Mouse (Mus musculus): ENCODE measurements around the gene Map3k5. TPM values are rescaled to one million over a fixed set of nuclear protein-coding genes. Genes with fewer than 3 reads are reported as not detected.

Gene Map3k5
- polyA plus RNA-seq, 1 experiment from 2014 or later = 1.4 TPM

GRCm38 (mm10) chr10:20158756-20159155 is 224.5 kb downstream of the Map3k5 start:
- 64% methylated on average over 4 of the region's 4 CpGs for WGBS
- no peaks in the 10 kb centered on the region for H3K4me1 ChIP-seq
- ATAC-seq (ENCODE audit: insufficient number of reproducible peaks, low FRiP score, low TSS enrichment, low read depth) = no peak

GRCm38 (mm10) chr10:20159308-20159707 is 225.0 kb downstream of the Map3k5 start:
- Histone ChIP-seq H3K4me2 (no peak overlapping the region), H3K27me3 (no peaks in the 10 kb centered on the region), H3K9ac (no peak overlapping the region), H3K36me3 (no peaks in the 10 kb centered on the region), H3K9me3 (no peaks in the 10 kb centered on the region), H3K4me3 (no peak overlapping the region), H3K4me1 (no peaks in the 10 kb centered on the region), H3K27ac (no peak overlapping the region)
- WGBS = 81% methylated on average over 5 of the region's 5 CpGs
- no peak for ATAC-seq (ENCODE audit: insufficient number of reproducible peaks, low FRiP score, low TSS enrichment, low read depth)

More at GRCm38 (mm10) chr10:20158756-20159155, 224.5 kb downstream of the Map3k5 start:
- H3K36me3 ChIP-seq = no peaks in the 10 kb centered on the region
- H3K27ac ChIP-seq = no peak overlapping the region
- no peak overlapping the region for H3K4me2 ChIP-seq
- no peaks in the 10 kb centered on the region for H3K27me3 ChIP-seq
- H3K9me3 ChIP-seq = no peaks in the 10 kb centered on the region
- H3K4me3 ChIP-seq = no peak overlapping the region
- H3K9ac ChIP-seq = no peak overlapping the region

GRCm38 (mm10) chr10:20160914-20161313 is 226.6 kb downstream of the Map3k5 start:
- Histone ChIP-seq H3K4me2 (no peak overlapping the region), H3K27me3 (no peaks in the 10 kb centered on the region), H3K4me3 (no peak overlapping the region), H3K36me3 (no peaks in the 10 kb centered on the region), H3K9me3 (no peaks in the 10 kb centered on the region), H3K9ac (no peak overlapping the region), H3K27ac (no peak overlapping the region), H3K4me1 (no peaks in the 10 kb centered on the region)
- ATAC-seq (ENCODE audit: insufficient number of reproducible peaks, low FRiP score, low TSS enrichment, low read depth) = no peak
- 64% methylated on average over 8 of the region's 8 CpGs for WGBS

- Histone ChIP-seq H3K27ac (no peak overlapping the region), H3K36me3 (no peaks in the 10 kb centered on the region), H3K27me3 (no peaks in the 10 kb centered on the region), H3K9ac (no peak overlapping the region), H3K4me2 (no peak overlapping the region), H3K4me3 (no peak overlapping the region), H3K4me1 (no peaks in the 10 kb centered on the region; the same call in 1 of the 2 replicates), H3K9me3 (no peaks in the 10 kb centered on the region)
- no peak for ATAC-seq (ENCODE audit: insufficient number of reproducible peaks, low FRiP score, low TSS enrichment, low read depth)
- 73% methylated on average over 5 of the region's 5 CpGs for WGBS
Measured at GRCm38 (mm10) chr10:20164810-20165209, 230.5 kb downstream of the Map3k5 start.

GRCm38 (mm10) chr10:20166797-20167196 is 232.5 kb downstream of the Map3k5 start:
- H3K27ac ChIP-seq = no peak overlapping the region; the same call in 1 of the 2 replicates
- no peak overlapping the region for H3K9ac ChIP-seq
- no peak overlapping the region for H3K4me3 ChIP-seq
- WGBS = 45% methylated on average over 11 of the region's 11 CpGs
- no peaks in the 10 kb centered on the region for H3K9me3 ChIP-seq
- H3K27me3 ChIP-seq = no peaks in the 10 kb centered on the region
- no peaks in the 10 kb centered on the region for H3K36me3 ChIP-seq
- ATAC-seq (ENCODE audit: insufficient number of reproducible peaks, low FRiP score, low TSS enrichment, low read depth) = no peak
- no peak overlapping the region for H3K4me2 ChIP-seq
- H3K4me1 ChIP-seq = peaks cover 18% of the 10 kb centered on the region

- H3K4me2 ChIP-seq = no peak overlapping the region
- no peaks in the 10 kb centered on the region for H3K36me3 ChIP-seq
- no peak overlapping the region for H3K27ac ChIP-seq
- H3K27me3 ChIP-seq = no peaks in the 10 kb centered on the region
- ATAC-seq (ENCODE audit: insufficient number of reproducible peaks, low FRiP score, low TSS enrichment, low read depth) = no peak
- H3K9ac ChIP-seq = no peak overlapping the region
- peaks cover 19% of the 10 kb centered on the region for H3K4me1 ChIP-seq
- WGBS = 86% methylated on average over 4 of the region's 4 CpGs
- H3K4me3 ChIP-seq = no peak overlapping the region
- no peaks in the 10 kb centered on the region for H3K9me3 ChIP-seq
Measured at GRCm38 (mm10) chr10:20167467-20167866, 233.2 kb downstream of the Map3k5 start.

GRCm38 (mm10) chr10:20169182-20169674 is 235.0 kb downstream of the Map3k5 start:
- Histone ChIP-seq H3K4me3 (no peak overlapping the region), H3K27ac (peak overlapping the region; percentile 34; the same call in 1 of the 2 replicates), H3K4me2 (no peak overlapping the region), H3K4me1 (peaks cover 19% of the 10 kb centered on the region), H3K9ac (no peak overlapping the region), H3K27me3 (no peaks in the 10 kb centered on the region), H3K9me3 (no peaks in the 10 kb centered on the region), H3K36me3 (no peaks in the 10 kb centered on the region)
- 69% methylated on average over 3 of the region's 3 CpGs for WGBS
- ATAC-seq (ENCODE audit: insufficient number of reproducible peaks, low FRiP score, low TSS enrichment, low read depth) = no peak

- Histone ChIP-seq H3K9ac (no peak overlapping the region), H3K27ac (peak overlapping the region; percentile 55)
- WGBS = 27% methylated on average over 19 of the region's 19 CpGs
Measured at GRCm38 (mm10) chr10:20169927-20170604, 235.8 kb downstream of the Map3k5 start.

GRCm38 (mm10) chr10:20170605-20171088 is 236.4 kb downstream of the Map3k5 start:
- Histone ChIP-seq H3K9ac (no peak overlapping the region), H3K27me3 (no peaks in the 10 kb centered on the region), H3K4me1 (peaks cover 19% of the 10 kb centered on the region), H3K4me2 (peak overlapping the region; percentile 45), H3K9me3 (no peaks in the 10 kb centered on the region), H3K27ac (0 out of 2 replicates have a peak overlapping the region, but pooled peaks have one; percentile 55), H3K36me3 (no peaks in the 10 kb centered on the region), H3K4me3 (peak overlapping the region; percentile 25)
- peak; percentile 79 for ATAC-seq (ENCODE audit: insufficient number of reproducible peaks, low FRiP score, low TSS enrichment, low read depth)
- 37% methylated on average over 11 of the region's 11 CpGs for WGBS

More at GRCm38 (mm10) chr10:20169927-20170604, 235.8 kb downstream of the Map3k5 start:
- Histone ChIP-seq H3K9me3 (no peaks in the 10 kb centered on the region), H3K36me3 (no peaks in the 10 kb centered on the region), H3K4me1 (peaks cover 19% of the 10 kb centered on the region), H3K27me3 (no peaks in the 10 kb centered on the region), H3K4me2 (peak overlapping the region; percentile 45), H3K4me3 (peak overlapping the region; percentile 25)
- no peak for ATAC-seq (ENCODE audit: insufficient number of reproducible peaks, low FRiP score, low TSS enrichment, low read depth)

- Histone ChIP-seq H3K36me3 (no peaks in the 10 kb centered on the region), H3K9me3 (no peaks in the 10 kb centered on the region), H3K4me3 (no peak overlapping the region), H3K27me3 (no peaks in the 10 kb centered on the region), H3K9ac (no peak overlapping the region), H3K27ac (no peak overlapping the region), H3K4me2 (peak overlapping the region; percentile 45; the same call in 1 of the 2 replicates), H3K4me1 (peaks cover 19% of the 10 kb centered on the region)
- 56% methylated on average over 12 of the region's 12 CpGs for WGBS
- no peak for ATAC-seq (ENCODE audit: insufficient number of reproducible peaks, low FRiP score, low TSS enrichment, low read depth)
Measured at GRCm38 (mm10) chr10:20171209-20171608, 236.9 kb downstream of the Map3k5 start.

- Histone ChIP-seq H3K4me2 (no peak overlapping the region), H3K9me3 (no peaks in the 10 kb centered on the region), H3K36me3 (no peaks in the 10 kb centered on the region), H3K4me3 (no peak overlapping the region), H3K27ac (no peak overlapping the region), H3K9ac (no peak overlapping the region), H3K4me1 (peaks cover 19% of the 10 kb centered on the region), H3K27me3 (no peaks in the 10 kb centered on the region)
- 49% methylated on average over 4 of the region's 4 CpGs for WGBS
- no peak for ATAC-seq (ENCODE audit: insufficient number of reproducible peaks, low FRiP score, low TSS enrichment, low read depth)
Measured at GRCm38 (mm10) chr10:20171756-20172155, 237.5 kb downstream of the Map3k5 start.

- Histone ChIP-seq H3K9me3 (no peaks in the 10 kb centered on the region), H3K4me2 (no peak overlapping the region), H3K27ac (0 out of 2 replicates have a peak overlapping the region, but pooled peaks have one; percentile 17), H3K9ac (no peak overlapping the region), H3K4me1 (peaks cover 19% of the 10 kb centered on the region), H3K4me3 (no peak overlapping the region), H3K36me3 (no peaks in the 10 kb centered on the region), H3K27me3 (no peaks in the 10 kb centered on the region)
- ATAC-seq (ENCODE audit: insufficient number of reproducible peaks, low FRiP score, low TSS enrichment, low read depth) = no peak
- 67% methylated on average over 4 of the region's 4 CpGs for WGBS
Measured at GRCm38 (mm10) chr10:20173733-20174132, 239.5 kb downstream of the Map3k5 start.

All from limb, embryonic 15.5 days (tissue).